Mouse (Mus musculus) E14TG2a.4 (cell line): Measurements from ENCODE around the gene Olfr340.
"Not testable (repeated sequence)": the region's sequence is repeated elsewhere in the genome, so short reads cannot be mapped to it uniquely, and the experiment has no call there.

Experiments used
- H3K27me3 ChIP-seq: 2 replicates; pipeline ENCODE4 v1.6.1; 2014; ENCODE audit warnings: low read length, control low read depth; ENCODE audit not compliant: insufficient read depth
- H3K36me3 ChIP-seq: 2 replicates; pipeline ENCODE4 v1.6.1; 2014; ENCODE audit warnings: low read length, control low read depth; ENCODE audit not compliant: insufficient read depth
- H3K4me1 ChIP-seq: replicated peaks from 2 replicates; pipeline ENCODE4 v1.6.1; 2014; ENCODE audit warnings: low read depth, low read length, control low read depth
- H3K4me3 ChIP-seq: replicated peaks from 2 replicates; pipeline ENCODE4 v1.5.1; 2014; ENCODE audit warnings: mild to moderate bottlenecking, low read length
- H3K9me3 ChIP-seq: 2 replicates; pipeline ENCODE4 v1.6.1; 2014; ENCODE audit warnings: low read length, control low read depth
- CTCF ChIP-seq: conservative IDR thresholded peaks from 2 replicates; pipeline ENCODE4 v1.5.1; 2014; ENCODE audit warnings: low read length
- NANOG ChIP-seq: IDR thresholded peaks from 2 replicates; pipeline ENCODE4 v1.6.1; 2014; ENCODE audit warnings: borderline replicate concordance, low read length, mixed read lengths
- POU5F1 ChIP-seq: IDR thresholded peaks from 2 replicates; pipeline ENCODE4 v1.6.1; 2014; ENCODE audit warnings: low read length, borderline replicate concordance

Olfr340 gene

DNA sequence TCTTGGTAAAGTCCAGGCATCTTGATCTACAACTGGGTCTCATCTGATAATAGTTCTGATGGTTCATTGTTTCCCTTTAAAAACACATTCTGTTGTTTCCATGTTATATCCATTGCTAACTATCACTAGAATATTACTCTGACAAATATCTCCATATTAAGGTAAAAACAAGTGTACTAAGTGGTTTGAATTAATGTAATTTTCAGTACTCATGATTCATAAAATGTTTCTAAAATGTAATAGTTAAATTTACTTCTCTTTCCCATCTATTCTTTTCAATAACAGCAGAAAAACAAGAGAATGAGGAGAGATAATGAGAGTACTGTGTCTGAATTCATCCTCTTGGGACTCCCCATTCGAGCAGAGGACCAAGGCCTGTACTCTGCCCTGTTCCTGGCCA is at the start of gene Olfr340:
Gene Olfr340, plus strand, starts transcription at position 301 of the 400 bp plus-strand sequence.
- H3K36me3 ChIP-seq = no peaks in the 10 kb centered on the region
- H3K4me3 ChIP-seq = no peak within 1 kb of the TSS
- H3K27me3 ChIP-seq = no peaks in the 10 kb centered on the region
- H3K9me3 ChIP-seq = peaks cover 15% of the 10 kb centered on the region
- TF ChIP-seq NANOG (no peak), POU5F1 (no peak), CTCF (no peak)
- no peaks in the 10 kb centered on the region for H3K4me1 ChIP-seq

DNA sequence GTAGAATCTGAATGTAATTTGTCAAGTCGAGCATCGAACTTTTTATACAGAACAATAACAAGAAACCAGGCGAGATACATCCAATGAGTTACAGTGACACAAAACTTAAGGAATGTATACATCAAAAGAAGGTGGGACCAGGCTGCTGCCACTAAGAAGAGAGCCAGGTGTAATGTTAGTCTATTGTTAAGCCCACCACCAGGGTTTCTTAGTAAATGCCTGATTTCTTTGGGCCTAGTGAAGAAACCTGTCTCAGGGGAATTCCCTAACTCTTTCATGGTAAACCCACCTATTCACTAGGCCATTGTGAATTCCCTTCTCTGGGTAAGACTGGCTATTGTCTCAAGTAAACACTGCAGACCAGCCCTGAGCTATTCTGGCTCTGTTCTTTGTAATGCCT is 37.2 kb upstream of the Olfr340 start:
- Histone ChIP-seq H3K36me3 (peaks cover 13% of the 10 kb centered on the region; the same call in 1 of the 2 replicates), H3K9me3 (peaks cover 61% of the 10 kb centered on the region), H3K4me1 (peaks cover 13% of the 10 kb centered on the region)
- H3K4me3 ChIP-seq, H3K27me3 ChIP-seq: not testable (repeated sequence)
- TF ChIP-seq NANOG = peak; percentile 28; the same call in 1 of the 2 replicates

DNA sequence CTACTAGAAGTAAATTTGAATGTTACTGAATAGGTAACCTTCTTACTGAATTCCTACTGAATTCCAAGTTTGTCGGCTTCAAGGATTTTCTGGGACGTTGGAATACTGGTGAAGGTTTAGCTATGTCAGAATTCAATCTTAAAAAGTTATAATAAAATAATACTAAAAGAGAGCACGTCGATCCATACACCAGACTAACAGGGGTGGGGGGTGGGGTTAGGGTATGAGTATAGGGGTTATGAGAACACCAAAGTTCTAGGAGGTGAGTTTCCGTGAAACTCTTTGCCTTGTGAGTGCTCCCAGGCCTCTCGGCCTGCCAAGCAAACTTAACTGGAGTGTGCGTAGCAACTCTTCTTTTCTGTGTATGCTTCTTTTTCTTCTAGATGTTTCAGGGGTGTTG is 36.8 kb upstream of the Olfr340 start:
- H3K27me3 ChIP-seq, H3K4me3 ChIP-seq: not testable (repeated sequence)
- H3K4me1 ChIP-seq = peaks cover 13% of the 10 kb centered on the region
- H3K9me3 ChIP-seq = peaks cover 61% of the 10 kb centered on the region
- H3K36me3 ChIP-seq = peaks cover 13% of the 10 kb centered on the region; the same call in 1 of the 2 replicates

DNA sequence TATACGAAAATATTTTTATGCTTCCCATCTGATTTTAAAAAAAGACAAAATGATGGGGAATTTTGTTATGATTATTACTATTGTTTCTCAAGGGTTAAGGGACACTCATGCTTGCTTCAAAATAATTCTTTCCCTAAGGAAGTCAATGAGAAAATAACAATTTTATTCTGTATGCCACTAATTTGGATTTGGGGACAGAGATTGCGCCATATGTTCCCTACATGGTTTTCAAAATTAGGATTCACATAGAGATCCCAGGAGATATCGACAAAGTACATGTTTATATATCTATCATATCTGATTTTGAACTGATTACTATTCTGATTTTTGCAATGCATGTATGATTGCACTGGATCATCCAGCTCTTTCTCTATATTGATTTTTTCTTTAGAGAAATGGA is 33.7 kb upstream of the Olfr340 start, which contains the start of gene Olfr339:
Gene Olfr339, plus strand, starts transcription at position 301 of the 400 bp plus-strand sequence.
- no peaks in the 10 kb centered on the region for H3K27me3 ChIP-seq
- peaks cover 13% of the 10 kb centered on the region; the same call in 1 of the 2 replicates for H3K36me3 ChIP-seq
- no peak within 1 kb of the TSS for H3K4me3 ChIP-seq
- peaks cover 13% of the 10 kb centered on the region for H3K4me1 ChIP-seq
- peaks cover 43% of the 10 kb centered on the region for H3K9me3 ChIP-seq
- TF ChIP-seq POU5F1 (no peak), CTCF (no peak), NANOG (no peak)

DNA sequence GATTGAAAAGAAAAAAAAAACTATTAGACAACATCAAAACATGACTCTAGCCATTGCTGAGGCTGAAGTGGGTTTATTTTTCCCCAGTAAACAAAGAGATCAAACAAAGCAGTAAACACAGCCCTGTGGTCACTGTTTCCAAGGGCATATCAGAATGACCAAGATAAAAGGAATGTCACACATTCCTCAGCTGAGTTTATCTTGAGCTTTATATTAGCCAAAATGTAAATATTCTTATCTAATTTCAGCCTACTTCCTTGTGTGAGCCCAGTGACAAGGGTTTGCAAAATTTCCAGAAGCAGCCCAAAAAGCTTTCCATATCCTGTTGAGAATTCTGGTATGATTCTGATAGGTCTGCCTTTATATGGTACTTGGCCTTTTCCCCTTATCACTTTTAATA is 21.2 kb downstream of the Olfr340 start:
- Histone ChIP-seq H3K36me3 (no peaks in the 10 kb centered on the region), H3K4me3 (no peak overlapping the region), H3K9me3 (peaks cover 39% of the 10 kb centered on the region), H3K27me3 (no peaks in the 10 kb centered on the region), H3K4me1 (no peaks in the 10 kb centered on the region)
- no peak for TF ChIP-seq CTCF
- TF ChIP-seq POU5F1 = no peak
- no peak for TF ChIP-seq NANOG

DNA sequence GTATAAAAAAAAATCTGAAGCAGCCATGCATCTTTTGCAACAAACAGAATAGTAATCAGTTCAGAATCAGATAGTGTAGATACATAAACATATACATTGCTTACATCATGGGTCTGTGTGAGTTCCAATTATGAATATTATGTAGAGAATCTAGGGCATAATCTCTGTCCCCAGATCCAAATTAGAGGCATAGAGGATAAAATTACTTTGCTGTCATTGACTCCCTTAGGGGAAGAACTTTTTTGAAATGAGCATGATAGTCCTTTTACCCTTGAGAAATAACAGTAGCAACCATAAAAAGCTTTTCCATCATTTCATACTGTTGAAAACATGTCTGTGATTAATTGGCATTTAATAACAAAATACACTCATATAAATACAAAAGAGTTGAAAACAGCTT is 30.0 kb downstream of the Olfr340 start, which contains the start of gene Olfr341:
Gene Olfr341, minus strand, starts transcription at position 101 of the 400 bp plus-strand sequence.
- no peaks in the 10 kb centered on the region for H3K27me3 ChIP-seq
- no peaks in the 10 kb centered on the region for H3K4me1 ChIP-seq
- TF ChIP-seq NANOG = no peak
- no peak for TF ChIP-seq POU5F1

More for the DNA sequence above, 30.0 kb downstream of the Olfr340 start, which contains the start of gene Olfr341:
- no peak within 1 kb of the TSS for H3K4me3 ChIP-seq
- no peaks in the 10 kb centered on the region for H3K9me3 ChIP-seq
- H3K36me3 ChIP-seq = no peaks in the 10 kb centered on the region
